Mouse (Mus musculus): Measurements from ENCODE around the gene Lrmp. TPM values are rescaled to one million over a fixed set of nuclear protein-coding genes. Genes with fewer than 3 reads are reported as not detected.
A peak's percentile ranks its signal among the peaks of the same experiment; 100 is the strongest.

The Lrmp gene
- total RNA-seq, 1 experiment from 2014 or later: 79.5 TPM

DNA sequence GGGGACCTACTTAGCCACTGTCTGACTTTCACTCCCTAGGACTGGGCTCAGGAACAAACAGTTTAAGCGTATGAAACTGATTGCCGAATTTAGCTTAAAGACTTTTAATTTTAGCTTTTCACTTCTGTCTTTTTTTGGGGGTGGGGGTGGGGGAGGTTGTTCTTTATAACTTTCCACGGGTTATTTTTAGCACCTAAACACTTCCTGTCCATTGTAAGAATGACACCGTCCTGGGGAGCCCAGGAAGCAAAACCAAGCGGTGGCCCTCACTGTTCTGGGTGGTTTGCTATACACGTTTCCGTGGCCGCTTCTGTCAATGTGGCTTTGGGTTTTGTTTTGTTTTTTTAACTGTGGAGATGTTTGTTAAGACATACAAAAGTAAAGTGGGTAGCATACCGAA is 14.5 kb upstream of the Lrmp start:
- peak; percentile 72 for ATAC-seq (replicated peaks; ENCODE audit: low read depth, poor library complexity, severe bottlenecking)

DNA sequence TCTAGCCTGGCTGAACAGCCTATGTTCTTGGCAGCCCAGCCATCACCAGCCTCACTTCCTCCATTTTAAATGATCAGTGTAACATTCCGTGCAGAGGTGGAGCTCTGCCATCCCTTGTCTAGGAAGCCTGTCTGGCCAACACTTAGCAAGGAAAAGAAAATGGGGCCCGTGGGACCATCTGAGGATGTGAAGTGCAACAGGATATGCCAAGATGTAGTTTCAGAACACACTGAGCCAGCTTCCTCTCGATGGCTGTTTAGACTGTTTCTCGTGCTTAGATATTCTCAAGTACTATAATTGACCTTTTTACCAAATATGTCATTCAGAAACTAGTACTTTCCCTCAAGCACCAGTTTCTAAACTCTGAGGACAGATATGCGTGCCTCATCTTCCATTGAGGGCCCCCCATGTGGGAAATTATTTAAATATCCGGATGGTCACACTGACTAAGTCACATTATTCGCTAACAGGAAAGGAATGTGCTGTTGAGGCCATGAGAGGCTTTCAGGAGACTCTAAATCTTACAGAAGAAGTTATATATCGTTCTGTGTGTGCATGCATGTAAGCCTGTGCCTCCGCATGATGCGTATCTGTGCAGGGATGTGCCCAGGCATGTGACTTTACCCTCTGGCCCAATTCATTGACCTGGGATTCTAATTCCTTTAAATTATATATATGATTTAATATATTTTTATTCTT is 11.1 kb upstream of the Lrmp start:
- ATAC-seq (replicated peaks; ENCODE audit: low read depth, poor library complexity, severe bottlenecking): no peak

DNA sequence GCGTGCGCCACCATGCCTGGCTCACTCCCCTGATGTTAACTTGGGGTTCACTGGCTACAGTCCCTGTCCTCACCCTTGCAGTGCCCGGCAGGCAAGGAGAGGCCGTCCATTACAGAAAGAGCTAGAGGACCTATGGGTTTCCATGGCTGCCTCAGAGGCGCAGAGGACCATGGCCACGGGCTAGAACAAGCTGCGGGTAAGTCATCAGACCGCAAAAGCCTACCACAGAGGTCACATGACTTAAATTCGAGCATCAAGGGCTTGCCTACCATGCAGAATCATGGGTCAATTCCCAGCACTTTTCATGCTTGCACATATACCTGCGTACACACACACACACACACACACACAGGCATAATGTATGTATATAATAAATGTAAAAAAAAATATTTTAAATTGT is 10.0 kb upstream of the Lrmp start:
- ATAC-seq (replicated peaks; ENCODE audit: low read depth, poor library complexity, severe bottlenecking): no peak

DNA sequence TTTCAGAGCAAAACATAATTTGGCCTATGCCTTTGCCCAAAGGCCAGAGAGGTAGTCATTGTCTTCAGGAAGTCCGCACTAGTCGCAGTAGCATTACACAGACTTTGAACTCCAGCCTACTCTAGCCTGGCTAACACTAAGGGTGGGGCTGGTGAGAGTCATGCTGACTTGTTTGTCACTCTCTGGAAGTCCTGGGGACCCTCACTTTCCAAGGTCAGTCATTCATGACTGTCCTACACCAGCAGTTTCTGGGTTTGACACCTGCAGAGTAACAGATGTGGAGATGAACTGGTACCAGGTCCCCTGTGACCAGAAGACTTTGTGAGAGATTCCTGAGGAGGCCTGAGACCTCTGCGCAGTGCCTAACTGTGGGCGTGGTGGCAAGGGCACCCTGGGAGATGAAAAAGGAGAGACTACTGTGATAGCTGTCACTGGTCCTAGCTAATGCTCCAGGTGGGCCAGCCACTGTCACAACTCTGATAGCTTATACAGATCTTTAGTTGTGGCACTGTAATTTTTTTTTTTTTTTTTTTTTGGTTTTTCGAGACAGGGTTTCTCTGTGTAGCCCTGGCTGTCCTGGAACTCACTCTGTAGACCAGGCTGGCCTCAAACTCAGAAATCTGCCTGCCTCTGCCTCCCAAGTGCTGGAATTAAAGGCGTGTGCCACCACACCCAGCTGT is 9.2 kb upstream of the Lrmp start:
- no peak for ATAC-seq (replicated peaks; ENCODE audit: low read depth, poor library complexity, severe bottlenecking)

DNA sequence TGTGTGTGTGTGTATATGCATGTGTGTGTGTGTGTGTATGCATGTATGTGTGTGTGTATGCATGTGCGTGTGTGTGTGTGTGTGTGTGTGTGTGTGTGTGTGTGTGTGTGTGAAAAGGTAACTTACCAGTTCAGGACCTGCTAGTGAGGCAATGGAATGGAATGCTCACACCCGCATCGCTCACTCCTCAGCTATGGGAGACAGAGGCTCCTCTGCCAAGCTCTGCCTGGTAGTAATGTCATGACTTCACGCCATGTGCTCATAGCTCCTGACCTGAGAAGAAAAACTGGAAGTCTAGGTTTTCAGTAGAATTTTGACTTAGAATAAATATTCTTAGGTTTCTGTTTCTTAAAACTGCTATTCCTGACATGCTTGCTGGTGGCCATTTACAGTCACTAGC is 4.7 kb upstream of the Lrmp start:
- ATAC-seq (replicated peaks; ENCODE audit: low read depth, poor library complexity, severe bottlenecking): no peak

DNA sequence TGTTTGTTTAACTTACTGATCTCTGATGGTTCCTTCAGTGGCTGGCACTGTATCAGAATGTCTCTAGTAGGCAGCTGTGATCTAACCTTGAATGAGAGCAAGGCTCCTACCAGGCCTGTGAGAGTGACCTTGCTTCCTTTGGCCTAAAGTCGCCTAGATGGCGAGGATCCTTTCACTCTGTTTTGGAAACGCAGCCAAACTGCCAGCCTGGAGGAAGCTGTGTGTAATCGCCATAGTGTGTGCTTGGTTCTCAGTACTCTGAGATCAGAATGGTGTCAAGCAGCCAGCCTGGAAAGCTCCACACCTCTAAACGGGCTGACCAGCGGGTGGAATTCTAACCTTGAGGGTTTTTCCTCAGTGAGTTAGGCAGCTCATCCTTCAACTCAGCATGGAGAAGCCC is 2.6 kb upstream of the Lrmp start:
- ATAC-seq (replicated peaks; ENCODE audit: low read depth, poor library complexity, severe bottlenecking): no peak

DNA sequence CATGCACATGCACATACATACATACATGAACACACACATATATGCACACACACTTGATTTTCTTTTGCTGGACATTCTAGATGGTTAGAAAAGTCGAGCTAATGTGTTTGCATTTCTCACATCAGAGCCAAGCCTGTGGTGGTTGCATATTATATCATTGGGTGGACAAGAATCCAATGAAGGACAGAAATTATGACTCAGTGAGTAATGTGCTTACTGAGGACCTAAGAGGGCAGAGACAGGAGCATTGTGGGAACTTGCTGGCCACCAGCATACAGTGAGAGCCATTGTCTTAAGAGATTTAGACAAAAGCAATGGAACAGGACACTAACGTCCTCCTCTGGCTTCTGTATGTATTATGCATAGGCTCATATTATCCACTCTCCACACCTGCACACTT is 892 bp upstream of the Lrmp start:
- ATAC-seq (replicated peaks; ENCODE audit: low read depth, poor library complexity, severe bottlenecking): no peak

DNA sequence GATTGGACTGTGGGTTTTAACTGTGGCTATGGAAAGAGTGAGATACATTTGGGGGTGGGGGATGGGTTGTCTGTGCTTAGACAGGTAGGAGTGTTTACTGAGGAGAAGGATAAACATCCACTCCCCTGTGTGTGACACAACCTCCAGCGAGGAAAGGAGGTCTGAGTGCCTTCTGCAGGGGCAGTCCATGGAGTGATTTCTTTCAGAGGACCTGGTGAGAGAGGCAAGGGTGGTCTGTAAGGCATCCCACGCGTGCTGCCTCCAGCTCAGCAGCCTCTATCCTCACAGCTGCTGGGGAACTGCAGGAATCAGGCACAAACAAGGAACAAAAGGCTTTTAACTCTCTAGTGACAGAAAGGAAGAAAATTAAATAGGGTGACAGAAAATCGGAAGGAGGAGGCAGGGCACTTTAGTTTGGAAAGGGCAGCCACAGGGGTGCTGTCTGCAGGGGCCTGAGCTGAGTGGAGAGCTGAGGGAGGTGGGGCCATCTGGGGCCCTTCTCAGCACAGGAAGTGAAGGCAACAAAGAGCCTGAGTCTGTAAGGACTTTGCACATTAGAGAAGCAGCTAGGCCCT is 732 bp downstream of the Lrmp start:
- no peak for ATAC-seq (replicated peaks; ENCODE audit: low read depth, poor library complexity, severe bottlenecking)

DNA sequence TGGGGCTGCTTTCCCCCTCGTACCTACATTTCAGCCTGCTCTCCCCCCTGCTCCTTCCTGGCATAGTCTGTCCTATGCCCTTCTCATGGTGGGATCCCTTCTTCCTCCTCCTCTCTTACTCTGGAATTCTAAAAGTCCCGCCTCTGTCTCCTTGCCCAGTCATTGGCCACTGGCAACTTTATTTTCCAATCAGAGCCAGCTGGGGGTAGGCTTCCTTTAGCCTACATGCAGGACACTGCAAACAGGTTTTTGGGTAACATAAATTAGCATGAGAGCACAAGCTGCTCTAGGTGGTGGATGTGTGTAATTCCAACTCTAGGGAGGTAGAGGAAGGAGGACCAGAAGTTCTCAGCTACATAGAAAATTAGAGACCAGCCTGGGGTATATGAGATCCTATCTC is 4.6 kb downstream of the Lrmp start:
- ATAC-seq (replicated peaks; ENCODE audit: low read depth, poor library complexity, severe bottlenecking): no peak

DNA sequence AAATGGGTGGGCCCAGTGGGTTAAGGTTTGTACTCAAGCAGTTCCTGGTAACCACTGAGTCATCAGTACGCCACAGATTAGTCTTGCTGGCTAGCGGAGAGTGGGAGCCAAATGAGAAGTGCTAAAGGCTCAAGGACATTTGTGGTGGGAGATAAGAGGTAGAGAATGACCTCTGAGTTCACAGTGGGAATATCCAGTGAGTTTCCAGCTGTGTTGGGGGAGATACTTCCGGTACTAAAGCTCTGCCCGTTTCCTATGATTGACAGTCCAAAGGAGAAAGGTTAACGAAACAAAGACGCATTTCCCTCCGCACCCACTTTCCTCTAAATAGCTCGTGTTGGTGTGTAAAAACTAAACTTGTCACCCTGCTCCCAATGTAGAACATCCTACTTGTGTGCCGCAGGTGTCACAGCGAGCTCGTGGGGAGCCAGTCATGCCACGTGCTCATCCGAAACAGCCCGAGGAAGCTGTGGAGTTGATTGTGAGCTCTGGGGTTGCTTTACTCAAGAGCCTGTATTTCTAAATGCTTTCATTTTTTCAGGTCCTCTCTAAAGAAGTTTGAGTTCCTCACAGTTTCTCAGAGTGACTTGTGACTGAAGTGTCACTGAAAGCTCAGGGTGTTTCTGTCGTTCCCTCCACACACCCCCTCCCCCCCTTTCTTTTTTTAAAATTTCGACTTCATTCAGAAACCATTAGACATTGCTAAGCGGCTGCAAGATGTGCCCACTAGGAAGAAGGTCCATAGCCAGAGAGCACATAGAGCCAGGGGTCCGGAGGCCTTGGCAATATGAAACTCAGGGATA is 5.5 kb downstream of the Lrmp start:
- peak; percentile 26 for ATAC-seq (replicated peaks; ENCODE audit: low read depth, poor library complexity, severe bottlenecking)

DNA sequence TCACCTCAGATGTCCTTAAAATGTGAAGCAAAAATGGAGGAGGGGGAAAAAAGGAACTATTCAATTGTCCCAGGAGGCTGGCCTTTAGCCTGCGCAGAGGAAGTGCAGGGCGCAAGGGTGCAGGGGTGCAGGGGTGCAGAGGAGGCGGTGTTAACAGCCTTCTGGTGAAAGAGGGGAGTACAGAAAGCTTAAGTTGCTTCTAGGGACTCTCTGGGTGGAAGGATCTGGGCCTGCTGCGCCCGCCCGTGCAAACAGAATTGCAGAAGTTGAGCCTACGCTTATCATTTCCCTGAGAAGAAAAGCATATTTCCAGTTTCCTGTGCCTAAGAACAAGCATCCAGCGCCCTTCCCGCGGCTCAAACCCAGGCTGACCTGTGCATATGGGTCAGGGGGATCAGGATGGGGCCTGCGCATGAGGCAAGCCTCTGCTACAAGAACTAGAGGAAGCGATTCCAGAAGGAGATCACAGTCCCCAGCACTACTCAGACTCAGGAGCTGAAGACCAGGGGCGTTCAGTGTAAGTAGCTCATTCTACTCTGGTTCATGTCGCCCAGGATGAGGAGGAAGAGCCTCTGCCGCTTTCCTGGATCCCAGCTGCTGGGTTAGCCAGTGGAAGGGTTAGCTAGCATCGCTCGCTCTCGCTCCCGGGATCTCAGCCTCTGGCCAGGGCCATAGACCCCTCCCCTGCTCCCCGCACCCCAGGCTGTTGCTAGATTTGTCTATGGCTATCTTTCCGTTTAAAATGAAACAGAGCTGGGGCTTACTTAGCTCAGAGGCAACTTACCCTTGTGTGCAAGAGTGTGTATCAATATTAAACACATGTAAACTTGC is 6.4 kb downstream of the Lrmp start:
- ATAC-seq (replicated peaks; ENCODE audit: low read depth, poor library complexity, severe bottlenecking): peak; percentile 76

DNA sequence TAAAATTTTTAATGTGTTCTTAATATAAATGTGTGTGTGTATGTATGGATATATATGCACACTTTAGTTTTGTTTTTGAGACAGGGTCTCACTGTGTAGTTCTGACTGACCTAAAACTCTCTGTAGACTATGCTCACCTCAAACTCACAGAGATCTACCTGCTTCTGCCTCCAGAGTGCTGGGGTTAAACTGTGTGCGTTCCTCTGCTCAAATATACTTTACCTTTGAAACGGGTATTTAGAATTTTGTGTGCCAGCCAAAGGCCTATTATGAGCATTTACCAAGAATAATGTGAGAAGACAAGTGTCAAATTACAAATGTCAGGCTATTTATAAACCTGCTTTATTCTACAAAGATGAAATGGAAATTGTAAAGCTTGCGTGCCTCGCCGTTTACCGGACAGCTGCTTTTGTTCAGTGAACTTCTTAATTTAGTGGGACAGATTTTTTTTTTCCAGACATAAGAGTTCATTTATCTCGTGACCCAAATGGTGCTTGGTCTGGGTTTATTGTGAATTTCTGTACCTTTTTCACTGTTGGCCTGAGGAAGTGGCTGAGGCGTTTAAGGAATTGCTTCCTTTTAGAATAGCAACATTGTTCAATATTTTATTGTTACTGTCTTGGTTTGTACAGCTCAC is 7.1 kb downstream of the Lrmp start:
- no peak for ATAC-seq (replicated peaks; ENCODE audit: low read depth, poor library complexity, severe bottlenecking)

DNA sequence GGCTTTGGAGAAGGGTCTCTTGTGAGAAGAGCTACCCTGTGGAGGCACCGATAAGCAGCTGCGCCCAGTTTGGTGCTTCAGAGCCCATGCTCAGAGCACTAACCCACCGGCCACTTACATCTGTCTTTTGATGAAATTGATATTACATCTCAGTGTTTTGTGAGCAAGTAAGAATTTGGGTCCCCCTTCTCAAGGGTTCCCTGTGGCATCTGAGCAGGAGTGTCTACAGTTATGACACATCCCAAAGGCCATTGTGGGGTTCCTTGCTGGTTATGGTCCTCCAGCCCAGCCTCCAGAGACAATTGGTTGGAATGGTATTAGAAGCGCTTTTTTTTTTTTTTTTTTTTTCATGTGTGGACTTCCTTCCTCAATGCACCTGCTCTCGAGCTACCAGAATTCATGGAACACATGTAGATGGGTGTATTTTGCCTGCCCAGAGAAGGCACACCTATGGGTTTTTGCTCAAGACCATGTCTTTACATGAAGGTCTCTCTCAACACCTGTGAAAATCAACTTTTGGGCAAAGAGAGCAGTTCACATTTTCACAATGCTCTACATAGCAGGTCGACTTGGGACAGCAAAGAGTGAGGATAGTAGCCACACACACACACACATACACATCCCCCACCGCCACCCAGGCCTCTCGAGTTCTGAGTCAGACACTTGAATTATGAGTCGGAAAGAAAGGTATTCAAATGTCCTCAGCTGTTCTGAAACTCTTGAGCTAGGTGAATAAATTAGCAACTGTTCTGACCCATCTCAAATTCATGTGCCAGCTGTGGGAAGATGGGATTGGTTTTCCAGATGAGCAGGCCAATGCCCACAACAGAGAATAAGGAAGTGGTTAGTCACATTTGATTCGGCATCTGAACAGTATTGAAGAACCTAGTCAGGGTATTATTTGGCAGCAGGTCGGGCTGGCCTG is 7.9 kb downstream of the Lrmp start:
- peak; percentile 11 for ATAC-seq (replicated peaks; ENCODE audit: low read depth, poor library complexity, severe bottlenecking)

DNA sequence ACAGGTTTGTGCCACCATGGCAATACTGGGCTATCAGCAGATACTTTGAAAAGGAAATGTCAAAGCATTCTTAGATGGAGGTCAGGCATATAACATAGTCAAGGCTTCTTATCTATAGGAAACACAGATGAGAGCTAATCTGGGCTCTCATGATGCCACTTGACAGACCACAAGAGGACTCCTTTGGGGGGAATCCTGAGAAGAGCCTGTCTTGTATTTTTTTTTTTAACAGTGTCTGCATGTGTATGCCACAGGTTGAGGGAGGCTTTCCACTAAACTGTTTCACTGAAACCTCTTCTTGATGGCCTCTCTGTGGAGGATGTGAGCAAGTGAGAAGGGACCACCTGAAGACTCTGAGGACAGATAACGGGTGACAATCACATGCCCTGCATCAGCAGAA is 9.2 kb downstream of the Lrmp start:
- peak; percentile 36 for ATAC-seq (replicated peaks; ENCODE audit: low read depth, poor library complexity, severe bottlenecking)

DNA sequence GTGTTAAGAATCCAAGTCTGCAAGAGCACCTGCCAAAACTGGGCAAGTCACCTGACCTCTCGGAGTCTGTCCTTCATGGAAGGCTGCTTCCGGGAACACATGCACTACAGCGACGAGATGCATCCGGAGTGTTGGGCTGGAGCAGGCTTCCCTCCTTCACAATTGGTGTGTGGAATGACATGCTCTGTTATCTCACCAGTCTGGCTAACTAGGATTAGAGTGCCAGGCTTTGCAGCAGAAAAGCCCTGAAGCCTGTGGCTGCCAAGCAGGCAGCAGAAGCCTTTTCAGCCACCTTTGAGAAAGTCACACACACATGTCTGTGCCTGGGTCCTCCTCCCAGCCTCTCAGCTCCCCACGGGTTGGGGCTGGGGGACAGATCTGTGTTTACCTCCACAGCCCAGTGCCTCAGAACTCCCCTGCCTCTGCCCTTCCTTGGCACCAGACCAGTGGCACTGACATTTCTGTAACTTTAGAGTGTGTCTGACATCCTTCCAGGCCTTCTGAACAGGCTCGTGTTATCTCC is 10.2 kb downstream of the Lrmp start:
- no peak for ATAC-seq (replicated peaks; ENCODE audit: low read depth, poor library complexity, severe bottlenecking)

DNA sequence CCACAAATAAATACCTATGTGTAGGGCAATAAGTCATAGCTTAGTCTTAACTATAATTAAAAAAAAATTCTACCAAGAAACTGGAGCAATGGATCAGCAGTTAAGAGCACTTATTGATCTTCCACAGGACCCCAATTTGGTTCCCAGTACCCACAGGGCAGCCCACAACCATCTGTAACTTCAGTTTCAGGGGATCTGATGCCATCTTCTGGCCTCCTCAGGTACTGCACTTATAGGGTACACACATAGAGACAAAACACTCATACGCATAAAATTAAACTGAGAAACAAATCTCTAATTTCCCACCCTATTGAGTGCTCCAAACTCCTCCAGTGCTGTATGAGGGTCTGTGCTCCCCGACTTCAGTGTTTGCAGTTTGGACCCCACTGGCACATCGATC is 12.2 kb downstream of the Lrmp start:
- ATAC-seq (replicated peaks; ENCODE audit: low read depth, poor library complexity, severe bottlenecking): no peak

DNA sequence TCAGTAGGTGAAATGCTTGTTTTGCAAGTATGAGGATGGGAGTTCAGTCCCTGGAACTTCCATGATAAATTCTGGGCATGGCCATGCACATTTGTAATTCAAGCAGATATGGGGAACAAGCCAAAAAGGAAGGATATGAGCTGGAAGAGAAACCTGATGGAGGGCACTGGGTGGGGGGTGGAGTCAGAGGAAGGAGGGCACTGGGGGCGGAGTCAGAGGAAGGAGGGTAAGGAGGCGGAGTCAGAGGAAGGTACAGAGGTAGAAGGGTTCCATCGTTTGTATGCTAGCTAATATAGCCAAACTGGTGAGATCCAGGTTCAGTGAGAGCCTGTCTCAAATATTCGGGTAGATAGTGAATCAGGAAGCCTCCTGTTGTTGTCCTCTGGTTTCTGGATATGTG is 14.1 kb downstream of the Lrmp start:
- no peak; the same call in 1 of the 2 replicates for ATAC-seq (replicated peaks; ENCODE audit: low read depth, poor library complexity, severe bottlenecking)

DNA sequence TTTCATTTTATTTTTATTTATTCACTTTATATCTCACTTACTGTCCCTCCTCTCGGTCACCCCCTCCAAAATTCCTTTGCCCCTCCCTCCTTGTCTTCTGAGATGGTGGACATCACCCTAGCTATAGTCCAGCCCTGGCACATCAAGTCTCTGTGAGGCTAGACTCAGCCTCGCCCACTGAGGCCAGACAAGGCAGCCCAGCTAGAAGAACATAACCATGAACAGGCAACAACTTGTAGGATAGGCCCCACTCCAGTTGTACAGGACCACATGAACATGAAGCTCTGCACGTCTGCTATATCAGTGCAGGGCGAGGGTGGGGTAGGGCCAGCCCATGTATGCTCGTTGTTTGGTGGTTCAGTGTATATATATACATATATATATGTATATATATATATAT is 16.5 kb downstream of the Lrmp start:
- ATAC-seq (replicated peaks; ENCODE audit: low read depth, poor library complexity, severe bottlenecking): no peak

All from common myeloid progenitor, adult 5-6 weeks (primary cell).